12 mouse cellular contexts compared by ENCODE assay signal in the genomic region with DNA sequence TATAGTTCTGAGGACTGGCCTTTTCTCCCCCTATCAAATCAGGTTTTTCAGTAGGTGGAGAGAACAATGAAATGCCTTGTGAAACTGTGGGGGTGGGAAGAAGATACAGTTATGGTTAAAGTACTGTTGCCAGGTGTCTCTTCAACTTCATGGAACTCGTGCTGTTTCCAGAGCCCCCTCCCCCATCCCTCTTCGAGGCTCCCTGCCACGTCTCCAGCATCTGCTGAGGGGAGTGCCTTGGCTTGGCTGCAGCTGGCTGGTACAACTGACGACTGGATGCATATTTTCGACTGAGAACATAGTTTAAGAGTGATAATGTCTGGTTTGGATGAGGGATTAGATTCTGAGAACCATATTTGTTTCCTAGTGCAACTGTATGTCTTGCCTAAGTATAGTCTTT. TPM values are rescaled to one million over a fixed set of nuclear protein-coding genes. Genes with fewer than 3 reads are reported as not detected.
DNase-seq lines count a peak whose midpoint lies in the region; ATAC-seq and TF ChIP-seq lines count a peak whose summit lies in the region.
"Had no signal": no experiment of that assay in that cellular context is flagged by ENCODE, and none has a peak within 500 bp of the region (broad histone marks: within the 10 kb centered on the region; RNA-seq: fewer than 3 reads in every experiment).

No protein-coding gene starts in this region.

- WGBS in hindbrain, embryonic 14.5 days: 13% methylated on average over 5 of the region's 5 CpGs
- 12% methylated on average over 5 of the region's 5 CpGs for WGBS in midbrain, postnatal 0 days

- peak overlapping the region; percentile 92 for H3K27ac ChIP-seq in layer of hippocampus, adult 2 months
- peak overlapping the region; percentile 67 for H3K27ac ChIP-seq in hindbrain, embryonic 14.5 days
- no peak overlapping the region for H3K27ac ChIP-seq in midbrain, postnatal 0 days (ENCODE audit: low read depth, low read length)
- H3K27ac ChIP-seq: liver, embryonic 15.5 days had no signal

- no peaks in the 10 kb centered on the region for H3K9me3 ChIP-seq in hindbrain, embryonic 14.5 days (ENCODE audit: control insufficient read depth, low read length)
- no peaks in the 10 kb centered on the region for H3K9me3 ChIP-seq in midbrain, postnatal 0 days (ENCODE audit: low read length)
- H3K9me3 ChIP-seq: liver, embryonic 15.5 days had no signal

- H3K9ac ChIP-seq in hindbrain, embryonic 14.5 days: 0 out of 2 replicates have a peak overlapping the region, but pooled peaks have one; percentile 12
- no peak overlapping the region for H3K9ac ChIP-seq in midbrain, postnatal 0 days (replicated peaks; ENCODE audit: low read length, poor library complexity, severe bottlenecking)
- H3K9ac ChIP-seq: liver, embryonic 15.5 days had no signal

- H3K4me3 ChIP-seq in layer of hippocampus, adult 2 months: 0 out of 2 replicates have a peak overlapping the region, but pooled peaks have one; percentile 66
- peak overlapping the region; percentile 76 for H3K4me3 ChIP-seq in hindbrain, embryonic 14.5 days (replicated peaks; ENCODE audit: low read length)
- no peak overlapping the region for H3K4me3 ChIP-seq in midbrain, postnatal 0 days (ENCODE audit: low read depth, low read length)
- H3K4me3 ChIP-seq: erythroblast, embryonic 14.5 days; liver, embryonic 15.5 days had no signal

- H3K4me1 ChIP-seq in hindbrain, embryonic 14.5 days (replicated peaks; ENCODE audit: control insufficient read depth, insufficient read depth, low read length): peaks cover 32% of the 10 kb centered on the region
- peaks cover 10% of the 10 kb centered on the region; the same call in 1 of the 2 replicates for H3K4me1 ChIP-seq in midbrain, postnatal 0 days (ENCODE audit: insufficient read depth, low read length)

- peak; percentile 50 to 66 for DNase-seq in cerebellum, postnatal 10 days
- no peak for DNase-seq in cerebellum, adult 11 months
- DNase-seq in layer of hippocampus, adult 2 months (ENCODE audit: low spot score in 2 of 2): no peak
- no peak for DNase-seq in layer of hippocampus, adult 11-12 months (ENCODE audit: low spot score)
- DNase-seq in hindbrain, embryonic 14.5 days (ENCODE audit: low spot score): no peak
- DNase-seq in midbrain, postnatal 0 days (ENCODE audit: low spot score): no peak
- no peak for DNase-seq in adrenal gland, postnatal 36 days
- DNase-seq: adrenal gland, postnatal 10 days; kidney, adult 2 months had no signal

- H3K27me3 ChIP-seq in hindbrain, embryonic 14.5 days (ENCODE audit: control insufficient read depth, insufficient read depth, low read length): no peaks in the 10 kb centered on the region
- no peaks in the 10 kb centered on the region for H3K27me3 ChIP-seq in midbrain, postnatal 0 days (ENCODE audit: insufficient read depth, low read length)

- peak overlapping the region; percentile 75 for H3K4me2 ChIP-seq in hindbrain, embryonic 14.5 days (replicated peaks)
- peak overlapping the region; percentile 69 for H3K4me2 ChIP-seq in midbrain, postnatal 0 days (ENCODE audit: low read depth, low read length, poor library complexity, severe bottlenecking)
- H3K4me2 ChIP-seq: liver, embryonic 15.5 days had no signal

- no peak for TF ChIP-seq CTCF in layer of hippocampus, adult 2 months (conservative IDR thresholded peaks at IDR 0.05)
- TF ChIP-seq CTCF in midbrain, postnatal 0 days (IDR thresholded peaks at IDR 0.05): no peak

- H3K36me3 ChIP-seq in hindbrain, embryonic 14.5 days (replicated peaks; ENCODE audit: control insufficient read depth, insufficient read depth): no peaks in the 10 kb centered on the region
- H3K36me3 ChIP-seq in midbrain, postnatal 0 days (ENCODE audit: insufficient read depth, low read length): no peaks in the 10 kb centered on the region
- H3K36me3 ChIP-seq: liver, embryonic 15.5 days had no signal

- no peak for ATAC-seq in hindbrain, embryonic 14.5 days (ENCODE audit: low FRiP score)
- ATAC-seq in midbrain, postnatal 0 days (ENCODE audit: low FRiP score): no peak
- no peak for ATAC-seq in CD4-positive, CD25-positive, alpha-beta regulatory T cell, adult 4 months

RNA-seq across cellular contexts. Expression of gene Dnajc6, which starts 55.9 kb away (rescaled TPM):
- total RNA-seq in layer of hippocampus, adult 2 months (2021): 100 to 1,000 TPM; 291 to 316 TPM
- polyA plus RNA-seq in hindbrain, embryonic 14.5 days (2014; fragmentation: Nextera tagmentation; extraction: Ambion mirVana): 66.1 and 76.6 TPM in 2 replicates
- 208 and 225 TPM in 2 replicates for total RNA-seq in midbrain, postnatal 0 days (2014; rRNA removed)
- 74.9 and 79.0 TPM in 2 replicates for polyA plus RNA-seq in midbrain, postnatal 0 days (2015; fragmentation: Nextera tagmentation; extraction: Ambion mirVana)
- polyA plus RNA-seq in CD4-positive, CD25-positive, alpha-beta regulatory T cell, adult 4 months (2017; shearing (Covaris generic)): 1 to 10 TPM; 2.3 to 3.1 TPM
- total RNA-seq in adrenal gland, postnatal 36 days (2021): 1 to 10 TPM; 3.3 to 5.2 TPM
- polyA plus RNA-seq: erythroblast, embryonic 14.5 days had no signal

Comparison
In these comparisons a context has a peak if more than half of its experiments do, and no peak if none do; other contexts are left out.
1. DNase-seq: peak in cerebellum, postnatal 10 days (2 of 2); none in cerebellum, adult 11 months (single experiment), layer of hippocampus, adult 2 months (0 of 2), layer of hippocampus, adult 11-12 months (single experiment), hindbrain, embryonic 14.5 days (single experiment), midbrain, postnatal 0 days (single experiment) and adrenal gland, postnatal 36 days (0 of 2).
2. RNA of gene Dnajc6, which starts 55.9 kb away (total RNA-seq): 291 to 316 TPM in layer of hippocampus, adult 2 months and 208 to 225 TPM in midbrain, postnatal 0 days; 3.3 to 5.2 TPM in adrenal gland, postnatal 36 days; every median in the first group is over 10 times any median in the second.